Mouse (Mus musculus) cortical plate, adult 2 months (tissue): ENCODE results near the gene Gm17018. TPM values are rescaled to one million over a fixed set of nuclear protein-coding genes. Genes with fewer than 3 reads are reported as not detected.

Experiments
- H3K27ac ChIP-seq: fragments of 200-500 bp; 2 replicates; pipeline ENCODE4 v1.5.1; 2012; ENCODE audit warnings: low read length, control low read depth, inconsistent platforms; ENCODE audit not compliant: insufficient read depth
- H3K4me1 ChIP-seq: fragments of 200-500 bp; 2 replicates; pipeline ENCODE4 v1.6.1; 2011; ENCODE audit warnings: low read length; ENCODE audit not compliant: control insufficient read depth, insufficient read depth
- H3K4me3 ChIP-seq: fragments of 200-500 bp; 2 replicates; pipeline ENCODE4 v1.5.1; 2011; ENCODE audit warnings: mild to moderate bottlenecking, low read length, control low read depth; ENCODE audit not compliant: insufficient read depth
- CTCF ChIP-seq: fragments of 200-500 bp; IDR thresholded peaks from 2 replicates; pipeline ENCODE4 v1.5.1; 2011; ENCODE audit warnings: mild to moderate bottlenecking, control low read depth, low read length; ENCODE audit not compliant: insufficient read depth; ENCODE audit errors: extremely low read depth
- POLR2A ChIP-seq: fragments of 200-500 bp; IDR thresholded peaks from 2 replicates; pipeline ENCODE4 v1.6.1; 2011; ENCODE audit warnings: mild to moderate bottlenecking, low read length, control low read depth; ENCODE audit not compliant: insufficient read depth; ENCODE audit errors: extremely low read depth
- polyA plus RNA-seq: library from polyadenylated mRNA; depleted of rRNA; stranded (reverse); fragments of >200 nt; gene quantifications from 2 replicates; pipeline ENCODE4 v1.2.3, GENCODE M21; 2012

The Gm17018 gene
- polyA plus RNA-seq, 1 experiment: 54.5 TPM

DNA sequence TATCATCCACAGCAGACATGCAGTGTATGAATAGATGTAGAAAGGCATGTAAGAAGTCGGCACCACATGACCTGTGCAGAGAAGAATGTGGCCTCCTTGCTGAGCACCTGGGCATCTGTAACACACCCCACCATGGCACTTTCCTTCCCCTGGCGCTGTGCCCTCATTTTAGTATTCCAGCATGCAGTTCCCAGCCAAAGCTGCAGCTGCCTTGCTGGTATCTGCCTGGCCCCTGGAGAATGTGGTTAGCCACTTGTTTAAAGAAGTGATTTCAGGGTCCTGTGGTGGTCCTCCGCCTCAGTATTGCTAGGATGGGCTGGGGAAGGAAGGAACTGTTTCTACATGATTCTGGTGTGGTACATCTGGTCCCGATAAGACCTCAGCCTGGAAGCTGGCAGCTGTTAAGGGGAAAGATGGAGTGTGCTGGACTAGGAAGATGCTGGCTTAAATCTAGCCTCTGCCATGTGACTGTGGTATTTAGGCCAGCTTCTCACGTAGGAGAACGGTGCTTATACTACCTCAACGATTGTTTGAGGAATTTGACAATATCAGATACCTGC, 14.0 kb downstream of the Gm17018 start:
- Histone ChIP-seq H3K27ac (no peak overlapping the region), H3K4me1 (peaks cover 2% of the 10 kb centered on the region; the same call in 1 of the 2 replicates), H3K4me3 (no peak overlapping the region)
- no peak for TF ChIP-seq POLR2A
- TF ChIP-seq CTCF: no peak

DNA sequence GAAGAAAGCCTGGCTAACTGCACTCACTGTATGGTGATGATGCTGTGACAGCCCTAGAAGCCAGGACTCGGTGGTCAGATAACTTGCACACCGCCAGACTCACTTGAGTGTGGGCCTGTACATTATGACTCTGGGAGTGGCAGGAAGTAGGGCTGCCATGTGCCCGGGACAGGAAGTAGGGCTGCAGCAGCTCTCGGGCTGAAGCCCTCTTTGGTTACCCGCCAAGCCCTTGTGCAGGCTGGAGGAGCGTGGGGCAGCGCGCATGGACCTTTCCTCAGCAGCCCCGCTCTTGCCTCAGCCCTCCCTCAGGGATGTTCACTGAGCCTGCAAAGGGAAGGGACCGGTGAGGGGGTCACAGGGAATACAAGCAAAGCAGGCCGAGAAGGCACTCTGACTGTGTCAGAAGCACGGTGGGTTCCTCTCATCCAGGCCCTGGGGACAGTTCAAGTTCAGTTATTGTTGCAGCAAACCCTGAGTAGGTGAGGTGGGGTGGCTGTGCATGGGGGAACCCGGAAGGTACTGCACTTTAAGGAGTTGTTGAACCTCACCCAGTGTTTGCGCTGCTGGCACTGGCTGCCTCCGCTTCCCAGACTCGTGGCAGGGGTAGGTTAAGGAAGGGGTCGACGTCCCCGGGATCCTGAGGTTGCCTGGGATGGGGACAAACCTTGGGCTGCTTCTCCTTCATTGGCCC, 14.7 kb downstream of the Gm17018 start:
- peaks cover 2% of the 10 kb centered on the region; the same call in 1 of the 2 replicates for H3K4me1 ChIP-seq

DNA sequence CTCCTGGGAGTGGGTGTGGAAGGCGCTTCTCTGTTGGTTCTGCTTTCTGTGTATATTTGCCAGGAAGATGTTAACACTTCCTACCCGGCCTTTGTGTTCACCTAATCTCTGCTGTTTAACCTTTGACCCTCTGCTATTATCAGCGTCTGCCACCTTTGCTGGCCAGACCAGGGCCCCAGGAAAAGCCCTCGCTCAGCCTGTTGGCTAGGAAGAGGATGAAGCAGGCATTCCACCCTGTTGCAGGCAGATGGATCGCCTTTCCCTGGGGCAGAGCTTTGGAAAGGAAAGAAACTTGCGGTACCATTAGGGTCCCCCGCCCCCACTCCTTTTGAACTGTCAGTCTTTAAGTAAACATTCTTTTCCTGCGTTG, 15.2 kb downstream of the Gm17018 start:
- TF ChIP-seq CTCF (no peak), POLR2A (no peak)
- Histone ChIP-seq H3K27ac (no peak overlapping the region), H3K4me3 (no peak overlapping the region), H3K4me1 (peaks cover 2% of the 10 kb centered on the region; the same call in 1 of the 2 replicates)

More for the DNA sequence above, 14.7 kb downstream of the Gm17018 start:
- TF ChIP-seq CTCF (no peak), POLR2A (no peak)
- Histone ChIP-seq H3K27ac (no peak overlapping the region), H3K4me3 (no peak overlapping the region)

DNA sequence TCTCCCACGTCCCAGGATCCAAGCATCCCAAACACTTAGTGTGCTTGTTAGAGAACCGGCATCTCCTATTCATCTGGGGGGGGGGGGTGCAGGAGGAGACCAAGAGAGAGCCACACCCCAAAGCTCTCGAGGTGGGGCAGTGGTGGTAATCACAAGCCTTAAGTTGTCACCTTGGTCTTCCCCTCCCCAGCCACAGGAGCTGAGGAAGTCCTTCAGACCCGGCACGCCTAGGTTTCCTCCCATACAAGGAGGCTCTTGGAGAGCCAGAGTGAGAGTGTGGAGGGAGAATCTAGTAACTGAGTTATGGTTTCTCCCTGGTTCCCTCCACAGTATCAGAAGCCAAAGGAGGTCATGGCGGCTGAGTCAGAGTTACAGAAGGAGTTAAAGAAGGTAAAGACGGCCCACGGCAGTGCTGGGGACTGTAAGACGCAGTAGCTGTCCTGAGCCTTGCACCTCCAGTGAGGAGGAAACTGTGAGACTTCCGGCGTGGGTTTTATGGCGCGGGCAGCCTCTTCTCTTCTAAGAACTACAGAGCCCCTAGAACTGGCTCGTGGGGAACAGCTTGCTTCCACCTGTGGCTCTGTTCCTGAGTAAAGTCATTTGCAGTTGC, 16.8 kb downstream of the Gm17018 start:
- Histone ChIP-seq H3K4me1 (peaks cover 2% of the 10 kb centered on the region; the same call in 1 of the 2 replicates), H3K4me3 (no peak overlapping the region), H3K27ac (no peak overlapping the region)
- TF ChIP-seq POLR2A: no peak
- TF ChIP-seq CTCF: no peak

DNA sequence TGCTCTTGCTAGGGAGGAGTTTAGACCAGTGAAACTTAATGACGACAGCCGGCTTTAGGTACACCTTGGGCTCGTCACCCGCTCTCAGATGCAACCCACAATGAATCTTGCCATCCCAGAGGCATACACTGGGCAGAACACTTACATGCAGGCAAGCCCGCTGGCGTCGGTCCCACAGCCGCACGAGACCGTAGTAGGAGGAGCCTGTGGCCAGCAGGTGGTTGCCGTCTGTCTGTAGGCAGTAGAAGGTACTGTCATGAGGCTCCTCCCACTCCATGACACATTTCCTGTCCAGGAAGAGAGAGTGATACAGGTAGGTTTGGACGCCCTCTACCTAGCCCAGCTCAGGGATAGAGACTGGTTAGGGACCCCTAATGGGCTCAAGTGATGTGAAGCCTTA, 18.6 kb downstream of the Gm17018 start:
- peaks cover 2% of the 10 kb centered on the region; the same call in 1 of the 2 replicates for H3K4me1 ChIP-seq
- no peak overlapping the region for H3K27ac ChIP-seq
- TF ChIP-seq POLR2A: no peak
- TF ChIP-seq CTCF: no peak
- no peak overlapping the region for H3K4me3 ChIP-seq

DNA sequence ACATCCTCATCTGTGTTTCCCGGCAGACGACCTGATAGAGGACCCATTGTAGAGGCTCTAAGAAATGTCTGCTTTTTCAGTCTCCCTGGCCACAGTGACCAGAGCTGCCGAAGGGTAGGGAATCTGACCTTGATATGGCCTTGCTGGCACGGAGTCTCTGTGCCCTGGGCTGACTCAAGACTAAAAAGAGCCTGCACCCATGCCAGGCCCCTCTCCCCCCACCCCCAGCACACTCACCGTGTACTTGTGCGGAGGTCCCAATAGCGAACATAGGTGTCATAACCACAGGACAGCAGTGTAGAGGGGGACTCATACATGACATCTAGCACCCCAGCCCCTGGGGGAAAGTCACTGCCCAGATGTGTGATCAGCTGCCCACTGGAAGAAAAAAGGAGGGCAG, 19.0 kb downstream of the Gm17018 start:
- H3K4me1 ChIP-seq: peaks cover 2% of the 10 kb centered on the region; the same call in 1 of the 2 replicates
- no peak for TF ChIP-seq POLR2A
- TF ChIP-seq CTCF: no peak
- no peak overlapping the region for H3K27ac ChIP-seq
- H3K4me3 ChIP-seq: no peak overlapping the region

DNA sequence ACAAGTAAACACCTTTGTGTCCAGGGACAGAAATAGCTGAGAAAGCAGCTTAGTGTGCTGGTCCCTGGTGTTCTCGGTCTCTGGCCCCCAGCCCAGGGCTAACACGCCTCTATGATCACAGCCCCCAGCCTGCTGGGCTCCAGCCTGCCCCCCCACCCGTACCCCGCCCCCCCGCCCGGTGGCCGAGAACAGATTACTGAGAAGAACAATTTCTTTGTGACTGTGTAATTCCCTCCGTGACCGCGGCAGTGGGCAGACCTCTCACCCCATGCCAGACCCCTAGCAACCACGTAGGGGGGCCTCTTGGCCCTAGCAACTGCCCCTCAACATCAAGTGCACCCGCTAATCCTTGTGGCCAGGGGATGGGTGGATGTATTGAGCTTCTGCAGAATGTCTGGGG, 19.8 kb downstream of the Gm17018 start:
- Histone ChIP-seq H3K4me3 (no peak overlapping the region), H3K4me1 (no peaks in the 10 kb centered on the region), H3K27ac (no peak overlapping the region)
- no peak for TF ChIP-seq CTCF
- TF ChIP-seq POLR2A: no peak

DNA sequence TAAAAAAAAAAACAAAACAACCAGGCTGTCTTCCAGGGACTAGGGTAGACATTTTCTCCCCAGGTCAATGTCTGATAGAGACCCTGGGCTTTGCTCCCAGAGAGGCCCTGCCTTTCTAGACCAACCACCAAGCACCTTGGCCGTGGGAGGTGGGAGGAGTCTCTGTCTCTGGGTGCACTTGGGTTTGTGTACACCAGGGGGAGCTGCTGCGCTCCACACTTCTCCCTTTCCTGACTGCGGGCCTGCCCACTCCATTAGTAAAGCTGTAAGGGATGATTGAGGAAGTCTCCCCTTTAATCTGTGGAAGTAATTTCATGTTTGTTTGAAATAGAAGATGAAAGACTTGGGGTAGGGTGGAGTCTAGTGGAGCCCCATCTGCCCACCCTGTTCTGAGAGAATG, 20.8 kb downstream of the Gm17018 start:
- Histone ChIP-seq H3K4me1 (no peaks in the 10 kb centered on the region), H3K4me3 (no peak overlapping the region), H3K27ac (no peak overlapping the region)
- no peak for TF ChIP-seq POLR2A
- peak; percentile 45 for TF ChIP-seq CTCF

DNA sequence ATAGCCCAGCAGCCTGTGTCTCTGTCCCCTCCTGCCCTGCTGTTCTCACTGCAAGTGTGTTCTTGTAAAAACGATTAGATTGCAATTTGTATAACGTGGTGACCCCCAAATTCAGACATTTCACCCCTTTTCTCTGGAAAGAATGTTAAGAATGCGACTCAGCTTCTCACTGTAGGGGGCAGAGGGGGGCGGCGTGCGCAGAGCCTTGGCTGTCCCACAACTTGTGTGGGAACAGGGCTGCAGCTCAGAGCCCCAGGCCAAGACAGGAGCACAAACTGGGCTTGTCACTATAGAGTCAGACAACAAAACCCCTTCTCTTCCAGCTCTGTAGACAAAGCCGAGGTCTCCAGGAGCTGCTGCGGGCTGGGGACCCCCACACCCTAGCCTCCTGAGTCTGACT, 21.7 kb downstream of the Gm17018 start:
- TF ChIP-seq CTCF (no peak), POLR2A (no peak)
- Histone ChIP-seq H3K4me3 (no peak overlapping the region), H3K4me1 (no peaks in the 10 kb centered on the region), H3K27ac (no peak overlapping the region)

DNA sequence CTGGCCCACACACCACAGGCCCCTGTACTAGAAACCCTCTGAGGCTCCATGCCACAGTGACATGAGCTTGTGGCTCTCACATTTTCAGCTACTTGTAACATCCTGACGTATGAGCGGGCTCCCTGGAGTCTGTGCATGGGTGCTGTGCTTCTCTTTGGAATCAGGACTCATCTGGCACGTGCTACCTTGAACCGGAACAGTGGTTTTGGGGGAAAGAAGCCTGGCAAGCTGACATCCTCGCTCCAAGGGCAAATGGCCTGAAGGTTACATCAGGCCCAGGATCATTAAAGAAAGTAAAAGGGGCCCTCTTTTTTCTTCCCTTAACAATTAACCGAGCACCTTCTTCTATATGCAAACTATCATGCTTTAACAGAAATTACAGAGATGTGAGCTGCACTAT, 22.7 kb downstream of the Gm17018 start:
- no peak overlapping the region for H3K4me3 ChIP-seq
- H3K27ac ChIP-seq: no peak overlapping the region
- TF ChIP-seq CTCF (no peak), POLR2A (no peak)
- H3K4me1 ChIP-seq: no peaks in the 10 kb centered on the region
